Mouse (Mus musculus) liver, adult 2 months (tissue): ENCODE data around the gene Pde6d.

Source experiments
- CTCF ChIP-seq: fragments of 200-500 bp; IDR thresholded peaks from 2 replicates; pipeline ENCODE4 v1.5.1; 2011; ENCODE audit warnings: low read depth, low read length, control low read depth
- POLR2A ChIP-seq: fragments of 200-500 bp; IDR thresholded peaks from 2 replicates; pipeline ENCODE4 v1.6.1; 2011; ENCODE audit warnings: low read length, control low read depth; ENCODE audit not compliant: insufficient read depth; ENCODE audit errors: extremely low read depth

DNA sequence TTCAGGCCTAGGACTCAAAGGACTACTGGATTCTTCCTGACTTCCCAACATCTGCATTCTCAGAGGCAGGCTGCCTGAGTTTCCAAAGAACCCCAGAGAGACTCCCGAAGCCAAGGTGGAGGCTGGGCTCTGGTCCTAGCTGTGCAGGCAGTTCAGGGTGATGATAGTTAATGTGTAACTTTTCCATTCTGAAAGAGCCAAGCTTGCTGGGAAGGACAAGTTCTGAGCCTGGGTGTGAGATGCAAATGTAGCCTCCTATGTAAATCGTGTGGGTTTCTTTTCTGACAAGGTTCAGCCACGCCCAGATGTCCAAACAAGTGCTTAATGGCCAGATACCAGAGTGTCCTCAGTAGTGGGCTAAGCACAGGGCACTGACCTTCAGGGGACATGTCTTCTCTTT, 84.4 kb downstream of the Pde6d start:
- no peak for TF ChIP-seq POLR2A
- no peak for TF ChIP-seq CTCF
